Mouse (Mus musculus) neural tube, embryonic 15.5 days (tissue): ENCODE results near the gene Cep135. TPM values are rescaled to one million over a fixed set of nuclear protein-coding genes. Genes with fewer than 3 reads are reported as not detected.

Source experiments
- ATAC-seq: fragments of 200-750 bp; cut with Nextera tagmentation; 2 replicates; pipeline ENCODE4 v1.8.0; 2017; ENCODE audit warnings: mild to moderate bottlenecking, moderate TSS enrichment, moderate library complexity; ENCODE audit not compliant: low FRiP score
- H3K27ac ChIP-seq: fragments of 300-500 bp; sonication (generic); replicated peaks from 2 replicates; pipeline ENCODE4 v1.5.1; 2015; ENCODE audit warnings: mild to moderate bottlenecking, inconsistent platforms
- H3K27me3 ChIP-seq: fragments of 300-500 bp; sonication (generic); replicated peaks from 2 replicates; pipeline ENCODE4 v1.6.1; 2015; ENCODE audit warnings: inconsistent platforms
- H3K36me3 ChIP-seq: fragments of 300-500 bp; sonication (generic); 2 replicates; pipeline ENCODE4 v1.6.1; 2015; ENCODE audit warnings: inconsistent platforms
- H3K4me1 ChIP-seq: fragments of 300-500 bp; sonication (generic); 2 replicates; pipeline ENCODE4 v1.6.1; 2015; ENCODE audit warnings: inconsistent platforms
- H3K4me2 ChIP-seq: fragments of 300-500 bp; sonication (generic); 2 replicates; pipeline ENCODE4 v1.6.1; 2015; ENCODE audit warnings: inconsistent platforms, mild to moderate bottlenecking, moderate library complexity
- H3K4me3 ChIP-seq: fragments of 300-500 bp; sonication (generic); replicated peaks from 2 replicates; pipeline ENCODE4 v1.5.1; 2015; ENCODE audit warnings: mild to moderate bottlenecking, inconsistent platforms
- H3K9ac ChIP-seq: fragments of 300-500 bp; sonication (generic); replicated peaks from 2 replicates; pipeline ENCODE4 v1.6.1; 2015; ENCODE audit warnings: mild to moderate bottlenecking, inconsistent platforms
- H3K9me3 ChIP-seq: fragments of 300-500 bp; sonication (generic); replicated peaks from 2 replicates; pipeline ENCODE4 v1.6.1; 2016; ENCODE audit warnings: inconsistent platforms
- WGBS: fragments of 180-500 bp; shearing (Covaris S2); methylation state at CpG from one replicate; pipeline ENCODE4 v1.1.7; 2015; ENCODE audit warnings: mixed read lengths; 5-methylcytosine and 5-hydroxymethylcytosine counted together
- polyA plus RNA-seq: library from polyadenylated mRNA; unstranded; fragments of >200 nt; fragmentation: Nextera tagmentation; extraction: Ambion mirVana; gene quantifications from 2 replicates; pipeline ENCODE4 v1.2.1, GENCODE M21; 2015

The Cep135 gene
- polyA plus RNA-seq, result 3.9 and 4.4 TPM in 2 replicates

- peak within 1 kb of the TSS; percentile 85 for H3K27ac ChIP-seq
- WGBS, result under 1% methylated on average over 80 of the region's 92 CpGs
Observed at GRCm38 (mm10) chr5:76588551-76589283, at the start of gene Cep135. Gene Cep135 (plus strand): TSS chr5:76588698.

DNA sequence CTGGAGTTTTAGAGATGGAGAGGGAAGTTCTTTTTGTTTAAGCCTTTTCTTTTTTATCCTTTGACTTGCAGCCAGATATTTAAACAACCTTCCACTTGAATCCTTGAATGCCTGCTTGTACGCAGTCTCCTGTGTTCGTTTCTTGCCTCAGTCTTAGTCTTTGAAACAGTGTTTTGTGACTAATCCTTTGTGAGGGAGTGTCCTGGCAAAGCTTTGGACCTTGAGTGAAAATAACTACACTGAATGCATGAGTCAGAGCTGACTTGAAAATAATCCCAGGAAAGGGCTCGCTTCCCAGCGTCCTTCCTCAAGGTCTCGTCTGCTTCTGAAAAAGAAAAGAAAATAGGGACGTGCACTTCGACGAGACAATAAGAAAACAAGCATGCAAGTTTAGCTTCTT is 48.3 kb upstream of the Cep135 start:
- no peaks in the 10 kb centered on the region for H3K27me3 ChIP-seq
- H3K9me3 ChIP-seq, result no peaks in the 10 kb centered on the region
- no peak for ATAC-seq
- no peak overlapping the region for H3K4me3 ChIP-seq
- H3K27ac ChIP-seq, result no peak overlapping the region
- no peak overlapping the region; the same call in 1 of the 2 replicates for H3K9ac ChIP-seq
- H3K36me3 ChIP-seq, result peaks cover 71% of the 10 kb centered on the region
- no peak overlapping the region for H3K4me2 ChIP-seq
- 67% methylated on average over 8 of the region's 8 CpGs for WGBS
- no peaks in the 10 kb centered on the region for H3K4me1 ChIP-seq

More at GRCm38 (mm10) chr5:76588551-76589283, at the start of gene Cep135:
- Histone ChIP-seq H3K9me3 (no peaks in the 10 kb centered on the region), H3K4me2 (peak within 1 kb of the TSS; percentile 66), H3K36me3 (peaks cover 12% of the 10 kb centered on the region), H3K27me3 (no peaks in the 10 kb centered on the region), H3K4me3 (peak within 1 kb of the TSS; percentile 93), H3K9ac (peak within 1 kb of the TSS; percentile 80), H3K4me1 (peaks cover 11% of the 10 kb centered on the region)
- ATAC-seq, result peak; percentile 97

- no peak overlapping the region for H3K9ac ChIP-seq
- H3K27me3 ChIP-seq, result no peaks in the 10 kb centered on the region
- H3K36me3 ChIP-seq, result peaks cover 71% of the 10 kb centered on the region
- H3K4me2 ChIP-seq, result no peak overlapping the region
- no peaks in the 10 kb centered on the region for H3K4me1 ChIP-seq
- peak; percentile 75; the same call in 1 of the 2 replicates for ATAC-seq
- no peak overlapping the region for H3K27ac ChIP-seq
- H3K9me3 ChIP-seq, result no peaks in the 10 kb centered on the region
- no peak overlapping the region for H3K4me3 ChIP-seq
Observed at GRCm38 (mm10) chr5:76540842-76541241, 47.7 kb upstream of the Cep135 start.

DNA sequence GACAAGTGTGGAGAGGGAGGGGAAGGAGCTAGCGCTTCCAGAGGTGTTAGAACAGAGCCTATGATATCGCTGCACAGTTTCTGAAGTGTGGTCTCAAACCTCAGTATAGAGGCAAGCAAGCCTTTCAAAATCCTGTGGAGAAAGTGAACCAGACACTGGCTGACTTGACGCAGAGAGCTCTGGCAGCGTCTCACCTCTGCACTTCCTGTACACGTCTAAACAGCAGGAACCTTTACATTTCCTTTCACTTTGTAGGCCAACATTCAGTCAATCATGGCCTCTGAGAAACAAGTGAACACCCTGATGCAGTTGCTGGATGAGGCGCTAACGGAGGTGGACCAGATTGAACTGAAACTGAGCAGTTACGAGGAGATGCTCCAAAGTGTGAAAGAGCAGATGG is 45.3 kb upstream of the Cep135 start:
- no peak overlapping the region for H3K27ac ChIP-seq
- H3K4me1 ChIP-seq, result no peaks in the 10 kb centered on the region
- no peak overlapping the region for H3K4me2 ChIP-seq
- H3K9me3 ChIP-seq, result no peaks in the 10 kb centered on the region
- no peak overlapping the region for H3K4me3 ChIP-seq
- WGBS, result 94% methylated on average over 8 of the region's 8 CpGs
- no peaks in the 10 kb centered on the region for H3K27me3 ChIP-seq
- H3K9ac ChIP-seq, result no peak overlapping the region
- H3K36me3 ChIP-seq, result peaks cover 65% of the 10 kb centered on the region
- ATAC-seq, result no peak

DNA sequence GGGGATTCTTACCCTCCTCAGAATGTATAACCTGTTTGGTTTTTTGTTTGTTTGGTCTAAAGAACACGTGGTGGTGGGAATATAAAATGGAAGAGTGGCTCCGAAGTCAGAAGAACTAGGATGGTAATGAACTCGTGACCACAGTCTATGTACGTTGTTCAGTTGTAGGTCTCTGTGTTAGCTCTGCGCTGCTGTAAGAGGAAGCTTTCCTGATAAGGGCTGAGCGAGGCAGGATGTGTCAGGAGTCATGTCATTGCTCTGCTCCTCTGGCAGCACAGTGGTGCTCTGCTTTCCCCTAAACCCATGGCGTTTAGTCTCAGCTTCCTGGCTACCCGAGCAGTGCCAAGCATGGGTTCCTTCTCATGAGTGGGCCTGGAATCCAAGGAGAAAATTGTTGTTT is 38.1 kb upstream of the Cep135 start:
- H3K27me3 ChIP-seq, result no peaks in the 10 kb centered on the region
- WGBS, result 91% methylated on average over 8 of the region's 8 CpGs
- H3K36me3 ChIP-seq, result peaks cover 42% of the 10 kb centered on the region
- no peak overlapping the region for H3K4me2 ChIP-seq
- no peak overlapping the region for H3K27ac ChIP-seq
- no peak overlapping the region for H3K9ac ChIP-seq
- no peaks in the 10 kb centered on the region for H3K9me3 ChIP-seq
- ATAC-seq, result no peak
- H3K4me1 ChIP-seq, result no peaks in the 10 kb centered on the region
- H3K4me3 ChIP-seq, result no peak overlapping the region

- H3K4me2 ChIP-seq, result no peak overlapping the region
- H3K9ac ChIP-seq, result no peak overlapping the region
- no peaks in the 10 kb centered on the region for H3K9me3 ChIP-seq
- H3K4me3 ChIP-seq, result no peak overlapping the region
- no peaks in the 10 kb centered on the region for H3K27me3 ChIP-seq
- no peak overlapping the region for H3K27ac ChIP-seq
- 36% methylated on average over 3 of the region's 3 CpGs for WGBS
- no peaks in the 10 kb centered on the region for H3K4me1 ChIP-seq
- no peak for ATAC-seq
- peaks cover 68% of the 10 kb centered on the region for H3K36me3 ChIP-seq
Observed at GRCm38 (mm10) chr5:76565321-76565720, 23.2 kb upstream of the Cep135 start.

DNA sequence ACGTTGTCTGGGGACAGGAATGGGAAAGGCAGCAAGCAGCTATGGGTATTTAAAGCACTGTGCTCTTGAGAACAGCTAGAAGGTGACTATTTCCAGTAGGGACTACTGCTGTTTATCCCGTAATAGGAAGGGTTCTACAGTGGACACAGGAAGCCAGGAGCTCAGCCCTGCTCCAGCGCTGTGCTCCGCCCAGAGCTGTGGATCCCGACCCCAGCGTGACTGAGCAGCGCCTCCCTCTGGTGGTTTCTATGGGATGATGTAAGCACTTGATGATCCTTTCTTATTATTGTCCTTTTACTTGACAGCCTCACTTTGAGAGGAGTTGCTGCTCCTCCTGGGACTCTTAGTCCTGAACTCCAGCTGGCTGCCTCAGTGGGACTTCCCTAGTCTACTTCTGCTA is 14.2 kb upstream of the Cep135 start:
- no peak for ATAC-seq
- Histone ChIP-seq H3K9me3 (no peaks in the 10 kb centered on the region), H3K4me1 (no peaks in the 10 kb centered on the region), H3K27ac (no peak overlapping the region), H3K36me3 (peaks cover 24% of the 10 kb centered on the region), H3K27me3 (no peaks in the 10 kb centered on the region), H3K4me3 (no peak overlapping the region), H3K9ac (no peak overlapping the region), H3K4me2 (no peak overlapping the region)
- WGBS, result 76% methylated on average over 7 of the region's 7 CpGs

GRCm38 (mm10) chr5:76577026-76577425 is 11.5 kb upstream of the Cep135 start:
- 91% methylated on average over 3 of the region's 3 CpGs for WGBS
- Histone ChIP-seq H3K4me2 (no peak overlapping the region), H3K4me1 (no peaks in the 10 kb centered on the region), H3K36me3 (no peaks in the 10 kb centered on the region), H3K9ac (no peak overlapping the region), H3K4me3 (no peak overlapping the region), H3K27ac (no peak overlapping the region), H3K27me3 (no peaks in the 10 kb centered on the region), H3K9me3 (no peaks in the 10 kb centered on the region)
- no peak for ATAC-seq

GRCm38 (mm10) chr5:76585378-76585777 is 3.1 kb upstream of the Cep135 start:
- ATAC-seq, result no peak
- Histone ChIP-seq H3K4me2 (no peak overlapping the region), H3K27me3 (no peaks in the 10 kb centered on the region), H3K4me3 (no peak overlapping the region), H3K4me1 (peaks cover 10% of the 10 kb centered on the region), H3K9me3 (no peaks in the 10 kb centered on the region), H3K36me3 (no peaks in the 10 kb centered on the region), H3K27ac (no peak overlapping the region), H3K9ac (no peak overlapping the region)
- WGBS, result 90% methylated on average over 2 of the region's 2 CpGs

GRCm38 (mm10) chr5:76589311-76589710 is 813 bp downstream of the Cep135 start:
- H3K9me3 ChIP-seq, result no peaks in the 10 kb centered on the region
- H3K36me3 ChIP-seq, result peaks cover 16% of the 10 kb centered on the region
- peak overlapping the region; percentile 85 for H3K27ac ChIP-seq
- H3K4me2 ChIP-seq, result peak overlapping the region; percentile 66
- 1% methylated on average over 7 of the region's 7 CpGs for WGBS
- H3K9ac ChIP-seq, result peak overlapping the region; percentile 80
- no peaks in the 10 kb centered on the region for H3K27me3 ChIP-seq
- H3K4me1 ChIP-seq, result peaks cover 11% of the 10 kb centered on the region
- peak overlapping the region; percentile 93 for H3K4me3 ChIP-seq
- ATAC-seq, result no peak

GRCm38 (mm10) chr5:76590009-76590408 is 1.5 kb downstream of the Cep135 start:
- Histone ChIP-seq H3K9me3 (no peaks in the 10 kb centered on the region), H3K27ac (no peak overlapping the region), H3K4me2 (peak overlapping the region; percentile 66), H3K9ac (0 out of 2 replicates have a peak overlapping the region, but pooled peaks have one; percentile 18), H3K4me1 (peaks cover 11% of the 10 kb centered on the region), H3K4me3 (no peak overlapping the region), H3K27me3 (no peaks in the 10 kb centered on the region), H3K36me3 (peaks cover 23% of the 10 kb centered on the region)
- no peak for ATAC-seq
- 71% methylated on average over 2 of the region's 2 CpGs for WGBS

GRCm38 (mm10) chr5:76591885-76592284 is 3.4 kb downstream of the Cep135 start:
- Histone ChIP-seq H3K4me2 (no peak overlapping the region), H3K9me3 (no peaks in the 10 kb centered on the region), H3K27me3 (no peaks in the 10 kb centered on the region), H3K4me1 (peaks cover 11% of the 10 kb centered on the region), H3K9ac (no peak overlapping the region), H3K27ac (no peak overlapping the region), H3K36me3 (peaks cover 41% of the 10 kb centered on the region), H3K4me3 (no peak overlapping the region)
- no peak for ATAC-seq
- WGBS, result 59% methylated on average over 9 of the region's 9 CpGs
